Mouse (Mus musculus): ENCODE measurements around the gene Camk1g. TPM values are rescaled to one million over a fixed set of nuclear protein-coding genes. Genes with fewer than 3 reads are reported as not detected.

Gene Camk1g
- polyA plus RNA-seq, 1 experiment from 2014 or later, result 12.2 TPM

DNA sequence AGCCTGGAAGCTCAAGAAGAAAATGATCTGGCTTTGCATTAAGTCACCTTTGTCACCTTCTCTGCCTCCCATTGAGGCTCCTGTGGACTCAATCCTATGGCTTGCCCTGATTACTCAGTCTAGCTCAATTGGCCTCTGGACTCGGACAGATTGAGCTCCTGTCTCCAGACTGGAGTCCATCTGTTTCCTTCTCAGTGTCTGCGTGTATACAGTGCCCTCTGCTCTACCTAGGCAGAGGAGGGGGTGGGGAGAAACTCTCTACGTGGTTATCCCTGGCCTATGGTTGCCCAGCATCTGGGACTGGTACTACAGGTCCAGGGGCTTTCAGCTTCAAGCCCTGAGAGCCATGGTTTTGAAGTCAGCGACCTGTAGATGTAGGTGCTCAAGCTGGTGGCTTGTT, 26.2 kb downstream of the Camk1g start:
- Histone ChIP-seq H3K27me3 (ENCODE audit: control insufficient read depth, insufficient read depth, low read length) (no peaks in the 10 kb centered on the region), H3K9ac (ENCODE audit: low read depth, low read length) (no peak overlapping the region), H3K4me1 (replicated peaks; ENCODE audit: control insufficient read depth, insufficient read depth, low read length) (no peaks in the 10 kb centered on the region), H3K4me3 (ENCODE audit: low read depth, low read length) (no peak overlapping the region), H3K9me3 (ENCODE audit: control insufficient read depth, low read length) (no peaks in the 10 kb centered on the region), H3K36me3 (ENCODE audit: control insufficient read depth, insufficient read depth, low read length) (no peaks in the 10 kb centered on the region), H3K4me2 (replicated peaks; ENCODE audit: low read depth, low read length) (no peak overlapping the region), H3K27ac (ENCODE audit: low read depth, low read length) (no peak overlapping the region)
- WGBS, result 77% methylated on average over 4 of the region's 4 CpGs
- ATAC-seq (ENCODE audit: low FRiP score), result no peak
- no peak for DNase-seq (ENCODE audit: low spot score)

GRCm38 (mm10) chr1:193342198-193342946, 27.7 kb downstream of the Camk1g start:
- no peaks in the 10 kb centered on the region for H3K36me3 ChIP-seq (ENCODE audit: control insufficient read depth, insufficient read depth, low read length)
- no peaks in the 10 kb centered on the region for H3K27me3 ChIP-seq (ENCODE audit: control insufficient read depth, insufficient read depth, low read length)
- H3K4me1 ChIP-seq (replicated peaks; ENCODE audit: control insufficient read depth, insufficient read depth, low read length), result no peaks in the 10 kb centered on the region
- no peaks in the 10 kb centered on the region for H3K9me3 ChIP-seq (ENCODE audit: control insufficient read depth, low read length)
- DNase-seq (ENCODE audit: low spot score) (no peak), ATAC-seq (ENCODE audit: low FRiP score) (no peak)
- no peak overlapping the region for H3K4me2 ChIP-seq (replicated peaks; ENCODE audit: low read depth, low read length)
- H3K4me3 ChIP-seq (ENCODE audit: low read depth, low read length), result no peak overlapping the region
- H3K27ac ChIP-seq (ENCODE audit: low read depth, low read length), result no peak overlapping the region
- H3K9ac ChIP-seq (ENCODE audit: low read depth, low read length), result no peak overlapping the region
- 87% methylated on average over 5 of the region's 5 CpGs for WGBS

DNA sequence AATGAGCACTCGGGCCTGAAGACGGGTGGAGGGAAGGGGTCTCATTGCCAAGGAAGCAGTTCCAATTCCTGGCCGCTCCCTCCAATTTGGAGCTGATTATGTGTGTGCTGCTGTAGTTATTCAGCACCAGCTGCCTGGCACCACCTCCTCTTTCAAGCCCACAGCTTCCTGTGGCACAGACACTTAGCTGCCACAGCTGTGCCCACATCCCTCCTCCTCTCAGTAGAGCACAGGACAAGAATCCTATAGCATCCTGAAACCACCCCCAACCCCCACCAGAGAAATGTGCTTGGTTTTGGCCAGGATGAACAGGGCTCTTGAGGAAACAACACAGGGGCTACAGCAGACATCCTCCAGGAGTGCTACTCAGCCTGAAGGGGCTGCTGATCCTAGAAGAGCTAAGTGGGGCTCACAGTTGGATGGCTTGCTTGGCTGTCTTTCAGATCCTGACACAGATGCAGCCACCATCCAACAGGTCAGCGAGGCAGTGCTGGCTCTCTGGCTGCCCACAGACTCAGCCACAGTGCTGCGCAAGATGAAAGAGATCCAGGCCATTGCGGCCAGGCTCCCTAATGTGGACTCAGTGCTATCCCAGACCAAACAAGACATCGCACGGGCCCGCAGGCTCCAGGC, 31.6 kb downstream of the Camk1g start:
- WGBS, result 89% methylated on average over 9 of the region's 9 CpGs
- Histone ChIP-seq H3K27ac (ENCODE audit: low read depth, low read length) (no peak overlapping the region), H3K36me3 (ENCODE audit: control insufficient read depth, insufficient read depth, low read length) (no peaks in the 10 kb centered on the region), H3K9ac (ENCODE audit: low read depth, low read length) (no peak overlapping the region), H3K4me1 (replicated peaks; ENCODE audit: control insufficient read depth, insufficient read depth, low read length) (no peaks in the 10 kb centered on the region), H3K4me2 (replicated peaks; ENCODE audit: low read depth, low read length) (no peak overlapping the region), H3K27me3 (ENCODE audit: control insufficient read depth, insufficient read depth, low read length) (no peaks in the 10 kb centered on the region), H3K4me3 (ENCODE audit: low read depth, low read length) (no peak overlapping the region), H3K9me3 (ENCODE audit: control insufficient read depth, low read length) (no peaks in the 10 kb centered on the region)
- no peak for ATAC-seq (ENCODE audit: low FRiP score)
- no peak for DNase-seq (ENCODE audit: low spot score)

- no peaks in the 10 kb centered on the region for H3K36me3 ChIP-seq (ENCODE audit: control insufficient read depth, insufficient read depth, low read length)
- no peak overlapping the region for H3K4me2 ChIP-seq (replicated peaks; ENCODE audit: low read depth, low read length)
- H3K27ac ChIP-seq (ENCODE audit: low read depth, low read length), result no peak overlapping the region
- no peak overlapping the region for H3K9ac ChIP-seq (ENCODE audit: low read depth, low read length)
- ATAC-seq (ENCODE audit: low FRiP score) (no peak), DNase-seq (ENCODE audit: low spot score) (no peak)
- H3K4me1 ChIP-seq (replicated peaks; ENCODE audit: control insufficient read depth, insufficient read depth, low read length), result no peaks in the 10 kb centered on the region
- no peaks in the 10 kb centered on the region for H3K9me3 ChIP-seq (ENCODE audit: control insufficient read depth, low read length)
- no peak overlapping the region for H3K4me3 ChIP-seq (ENCODE audit: low read depth, low read length)
- WGBS, result 52% methylated on average over 4 of the region's 4 CpGs
- no peaks in the 10 kb centered on the region for H3K27me3 ChIP-seq (ENCODE audit: control insufficient read depth, insufficient read depth, low read length)
Observed at GRCm38 (mm10) chr1:193337787-193338310, 32.2 kb downstream of the Camk1g start.

DNA sequence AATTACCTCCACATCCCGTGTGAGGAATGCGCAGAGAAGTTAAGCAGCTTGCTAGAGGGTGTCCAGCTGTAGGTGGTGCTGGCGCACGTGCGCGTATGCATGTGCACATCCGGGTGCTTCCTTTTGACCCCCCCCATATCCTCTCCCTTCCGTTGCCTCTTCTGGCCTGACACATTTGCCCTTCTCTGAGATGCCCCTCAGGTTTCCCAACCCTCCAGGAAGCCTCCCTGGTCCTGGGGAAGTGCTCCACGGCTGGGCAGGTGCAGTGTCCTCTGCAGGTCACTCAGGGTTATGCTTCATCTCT, 33.1 kb downstream of the Camk1g start:
- 83% methylated on average over 9 of the region's 9 CpGs for WGBS
- DNase-seq (ENCODE audit: low spot score) (no peak), ATAC-seq (ENCODE audit: low FRiP score) (no peak)
- H3K27me3 ChIP-seq (ENCODE audit: control insufficient read depth, insufficient read depth, low read length), result no peaks in the 10 kb centered on the region
- H3K9me3 ChIP-seq (ENCODE audit: control insufficient read depth, low read length), result no peaks in the 10 kb centered on the region
- no peaks in the 10 kb centered on the region for H3K36me3 ChIP-seq (ENCODE audit: control insufficient read depth, insufficient read depth, low read length)
- H3K4me1 ChIP-seq (replicated peaks; ENCODE audit: control insufficient read depth, insufficient read depth, low read length), result no peaks in the 10 kb centered on the region
- no peak overlapping the region for H3K9ac ChIP-seq (ENCODE audit: low read depth, low read length)
- no peak overlapping the region for H3K4me3 ChIP-seq (ENCODE audit: low read depth, low read length)
- no peak overlapping the region for H3K27ac ChIP-seq (ENCODE audit: low read depth, low read length)
- H3K4me2 ChIP-seq (replicated peaks; ENCODE audit: low read depth, low read length), result no peak overlapping the region

- 83% methylated on average over 7 of the region's 7 CpGs for WGBS
- Histone ChIP-seq H3K9me3 (ENCODE audit: control insufficient read depth, low read length) (no peaks in the 10 kb centered on the region), H3K27me3 (ENCODE audit: control insufficient read depth, insufficient read depth, low read length) (no peaks in the 10 kb centered on the region), H3K4me3 (ENCODE audit: low read depth, low read length) (no peak overlapping the region), H3K27ac (ENCODE audit: low read depth, low read length) (no peak overlapping the region), H3K4me2 (replicated peaks; ENCODE audit: low read depth, low read length) (no peak overlapping the region), H3K36me3 (ENCODE audit: control insufficient read depth, insufficient read depth, low read length) (no peaks in the 10 kb centered on the region), H3K9ac (ENCODE audit: low read depth, low read length) (no peak overlapping the region), H3K4me1 (replicated peaks; ENCODE audit: control insufficient read depth, insufficient read depth, low read length) (no peaks in the 10 kb centered on the region)
- ATAC-seq (ENCODE audit: low FRiP score) (no peak), DNase-seq (ENCODE audit: low spot score) (no peak)
Observed at GRCm38 (mm10) chr1:193336122-193337017, 33.7 kb downstream of the Camk1g start.

- H3K27ac ChIP-seq (ENCODE audit: low read depth, low read length), result no peak overlapping the region
- H3K9me3 ChIP-seq (ENCODE audit: control insufficient read depth, low read length), result no peaks in the 10 kb centered on the region
- no peak overlapping the region for H3K4me2 ChIP-seq (replicated peaks; ENCODE audit: low read depth, low read length)
- H3K27me3 ChIP-seq (ENCODE audit: control insufficient read depth, insufficient read depth, low read length), result no peaks in the 10 kb centered on the region
- H3K4me3 ChIP-seq (ENCODE audit: low read depth, low read length), result no peak overlapping the region
- no peaks in the 10 kb centered on the region for H3K36me3 ChIP-seq (ENCODE audit: control insufficient read depth, insufficient read depth, low read length)
- DNase-seq (ENCODE audit: low spot score) (no peak), ATAC-seq (ENCODE audit: low FRiP score) (no peak)
- H3K4me1 ChIP-seq (replicated peaks; ENCODE audit: control insufficient read depth, insufficient read depth, low read length), result no peaks in the 10 kb centered on the region
- no peak overlapping the region for H3K9ac ChIP-seq (ENCODE audit: low read depth, low read length)
- 85% methylated on average over 6 of the region's 6 CpGs for WGBS
Observed at GRCm38 (mm10) chr1:193334546-193334945, 35.6 kb downstream of the Camk1g start.

- Histone ChIP-seq H3K27me3 (ENCODE audit: control insufficient read depth, insufficient read depth, low read length) (no peaks in the 10 kb centered on the region), H3K9me3 (ENCODE audit: control insufficient read depth, low read length) (no peaks in the 10 kb centered on the region), H3K36me3 (ENCODE audit: control insufficient read depth, insufficient read depth, low read length) (no peaks in the 10 kb centered on the region), H3K4me2 (replicated peaks; ENCODE audit: low read depth, low read length) (no peak overlapping the region), H3K4me1 (replicated peaks; ENCODE audit: control insufficient read depth, insufficient read depth, low read length) (no peaks in the 10 kb centered on the region), H3K9ac (ENCODE audit: low read depth, low read length) (no peak overlapping the region), H3K4me3 (ENCODE audit: low read depth, low read length) (no peak overlapping the region), H3K27ac (ENCODE audit: low read depth, low read length) (no peak overlapping the region)
- ATAC-seq (ENCODE audit: low FRiP score) (no peak), DNase-seq (ENCODE audit: low spot score) (no peak)
- WGBS, result 70% methylated on average over 3 of the region's 3 CpGs
Observed at GRCm38 (mm10) chr1:193333776-193334175, 36.3 kb downstream of the Camk1g start.
